Mouse (Mus musculus) lung, adult 2 months (tissue): ENCODE results near the gene Kdelc2. TPM values are rescaled to one million over a fixed set of nuclear protein-coding genes. Genes with fewer than 3 reads are reported as not detected.
A peak's percentile ranks its signal among the peaks of the same experiment; 100 is the strongest.

Experiments used
- DNase-seq: peaks from one replicate; pipeline ENCODE4 v3.0.0; 2022
- H3K4me1 ChIP-seq: fragments of 200-500 bp; 2 replicates; pipeline ENCODE4 v1.6.1; 2011; ENCODE audit warnings: low read length; ENCODE audit not compliant: control insufficient read depth, insufficient read depth
- H3K4me3 ChIP-seq: fragments of 200-500 bp; replicated peaks from 2 replicates; pipeline ENCODE3; 2011; ENCODE audit warnings: low read depth, mild to moderate bottlenecking, control low read depth, low read length; ENCODE audit errors: extremely low read depth
- CTCF ChIP-seq: fragments of 200-500 bp; IDR thresholded peaks from 2 replicates; pipeline ENCODE4 v1.5.1; 2011; ENCODE audit warnings: mild to moderate bottlenecking, low read length, control low read depth; ENCODE audit not compliant: insufficient read depth
- POLR2A ChIP-seq: fragments of 200-500 bp; IDR thresholded peaks from 2 replicates; pipeline ENCODE4 v1.6.1; 2011; ENCODE audit warnings: low read depth, mild to moderate bottlenecking, control low read depth, low read length, borderline replicate concordance; ENCODE audit errors: extremely low read depth
- WGBS: fragments of 180-500 bp; shearing (Covaris S2); methylation state at CpG from one replicate; pipeline ENCODE4 v1.1.7; 2018; 5-methylcytosine and 5-hydroxymethylcytosine counted together
- polyA plus RNA-seq: library from polyadenylated mRNA; depleted of rRNA; stranded (reverse); fragments of >200 nt; gene quantifications from 2 replicates; pipeline ENCODE4 v1.2.3, GENCODE M21; 2012; rRNA removed

The Kdelc2 gene
- 11.5 and 14.2 TPM in 2 replicates for polyA plus RNA-seq

DNA sequence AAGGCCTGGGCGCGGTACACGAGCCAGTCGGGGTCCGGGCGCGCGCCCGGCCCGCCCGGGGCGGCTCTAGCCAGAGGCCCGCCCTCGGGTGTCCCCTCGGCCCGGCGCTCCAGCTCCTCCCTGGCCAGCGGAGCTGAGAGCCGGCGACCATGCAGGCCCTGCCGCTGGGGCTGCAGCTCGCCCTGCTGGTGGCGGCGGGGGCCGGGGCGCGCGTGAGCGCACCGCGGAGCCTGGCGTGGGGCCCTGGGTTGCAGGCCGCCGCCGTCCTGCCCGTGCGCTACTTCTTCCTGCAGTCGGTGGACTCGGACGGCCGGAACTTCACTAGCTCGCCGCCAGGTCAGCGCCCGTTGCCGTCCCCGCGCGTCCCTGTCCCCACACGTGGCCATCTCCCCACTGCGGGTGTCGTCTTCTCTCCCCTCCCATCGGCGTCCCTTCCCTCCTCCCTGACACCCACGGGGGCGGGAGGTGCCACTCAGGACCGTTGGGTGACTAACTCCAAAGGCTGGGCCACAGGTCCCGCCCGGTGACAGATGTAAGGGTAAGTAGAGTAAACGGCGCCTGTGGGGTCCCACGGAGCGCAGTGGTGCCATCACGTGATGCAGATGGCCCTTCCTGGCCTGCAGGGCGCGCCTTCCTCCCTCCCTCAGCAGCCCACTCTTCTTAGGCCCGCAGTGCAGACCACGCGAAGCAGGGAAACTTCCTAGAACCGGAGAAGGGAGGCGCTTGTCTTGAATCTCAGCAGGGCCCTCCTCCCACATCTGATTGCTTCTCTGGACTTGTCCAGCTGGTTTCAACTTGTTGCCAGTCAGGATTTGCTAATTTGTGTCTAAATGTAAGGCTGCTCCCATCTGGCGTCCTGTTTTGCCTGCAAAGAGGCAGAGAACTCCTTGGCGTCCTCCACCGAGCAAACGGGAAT, at the start of gene Kdelc2:
Kdelc2 (plus strand) TSS at position 75 of the 916 bp plus-strand sequence.
- under 1% methylated on average over 75 of the region's 75 CpGs for WGBS

DNA sequence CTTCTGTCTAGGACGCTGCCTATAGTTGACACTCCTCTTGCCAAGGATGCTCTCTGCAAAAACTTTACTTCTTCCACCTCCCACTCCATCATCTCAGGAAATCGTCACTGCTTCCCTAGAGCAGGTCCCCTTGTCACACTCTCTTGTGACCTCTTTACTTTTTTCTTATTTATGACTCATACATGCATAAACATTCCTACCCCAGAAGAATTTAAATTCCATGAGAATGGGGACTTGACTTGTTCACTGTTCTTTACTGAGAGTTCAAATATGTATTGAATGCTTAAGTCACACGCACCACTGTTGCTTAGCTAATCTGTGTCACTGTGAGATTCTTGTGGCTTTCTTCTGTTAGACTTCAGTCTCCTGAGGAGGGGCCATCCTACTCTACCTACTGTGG, 48.7 kb upstream of the Kdelc2 start:
- TF ChIP-seq CTCF, result no peak
- no peak for TF ChIP-seq POLR2A
- no peak overlapping the region for H3K4me3 ChIP-seq
- no peaks in the 10 kb centered on the region; the same call in 1 of the 2 replicates for H3K4me1 ChIP-seq
- no peak for DNase-seq
- WGBS, result 59% methylated on average over 3 of the region's 3 CpGs

More for the DNA sequence above, at the start of gene Kdelc2:
- TF ChIP-seq POLR2A (peak; percentile 79; the same call in 1 of the 2 replicates), CTCF (no peak)
- DNase-seq, result peak; percentile 80
- no peaks in the 10 kb centered on the region for H3K4me1 ChIP-seq
- H3K4me3 ChIP-seq, result peak within 1 kb of the TSS; percentile 82

DNA sequence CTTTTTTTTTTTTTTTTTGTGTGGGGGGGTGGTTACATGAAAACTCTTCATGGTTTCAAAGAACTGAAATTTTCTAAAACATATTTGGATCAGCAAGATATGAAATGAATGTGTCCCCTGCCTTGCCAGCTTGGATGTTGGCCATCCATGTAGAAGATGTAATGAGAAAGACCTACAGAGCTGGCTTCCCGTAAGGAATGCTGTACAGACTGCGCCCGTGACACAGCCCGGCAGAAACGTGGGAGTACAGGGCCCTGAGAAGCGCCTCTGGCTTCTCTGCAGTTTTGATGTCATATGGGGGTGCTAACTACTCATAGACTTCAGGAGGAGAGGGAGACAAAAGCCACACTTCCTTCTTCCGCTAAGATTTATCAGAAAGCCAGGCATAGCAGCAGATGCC, 44.2 kb upstream of the Kdelc2 start:
- TF ChIP-seq CTCF (no peak), POLR2A (no peak)
- DNase-seq, result no peak
- no peak overlapping the region for H3K4me3 ChIP-seq
- 74% methylated on average over 7 of the region's 7 CpGs for WGBS
- H3K4me1 ChIP-seq, result peaks cover 4% of the 10 kb centered on the region

DNA sequence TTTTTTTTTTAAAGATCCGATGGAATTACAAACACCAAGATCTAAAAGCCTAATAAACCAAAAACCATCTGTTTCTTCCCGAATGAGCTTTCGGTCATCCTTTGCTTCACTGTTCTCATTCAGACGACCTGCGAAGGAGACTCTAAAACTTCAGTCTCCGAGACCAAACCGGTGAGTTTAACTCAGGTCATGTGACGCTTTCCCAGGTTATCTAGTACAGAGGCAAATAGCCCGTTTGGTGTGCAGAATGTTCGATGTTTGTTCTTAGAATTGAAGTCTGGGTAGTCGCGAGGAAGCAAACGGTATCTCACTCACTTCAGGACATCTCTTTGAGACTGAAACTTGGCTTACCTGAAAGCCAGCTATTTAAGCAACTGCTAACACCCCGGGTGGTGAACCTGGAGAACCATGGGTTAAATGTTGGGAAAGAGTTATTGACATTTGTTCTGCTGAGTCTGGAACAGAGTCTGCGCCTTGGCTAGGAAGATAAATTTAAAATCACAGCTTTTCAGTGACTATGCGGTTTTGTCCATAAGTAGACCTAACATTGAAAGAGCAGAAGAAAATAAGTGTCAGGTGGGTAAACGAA, 43.4 kb upstream of the Kdelc2 start:
- TF ChIP-seq CTCF (no peak), POLR2A (no peak)
- Histone ChIP-seq H3K4me1 (peaks cover 4% of the 10 kb centered on the region), H3K4me3 (peak overlapping the region; percentile 40)
- no peak for DNase-seq
- 31% methylated on average over 17 of the region's 17 CpGs for WGBS

DNA sequence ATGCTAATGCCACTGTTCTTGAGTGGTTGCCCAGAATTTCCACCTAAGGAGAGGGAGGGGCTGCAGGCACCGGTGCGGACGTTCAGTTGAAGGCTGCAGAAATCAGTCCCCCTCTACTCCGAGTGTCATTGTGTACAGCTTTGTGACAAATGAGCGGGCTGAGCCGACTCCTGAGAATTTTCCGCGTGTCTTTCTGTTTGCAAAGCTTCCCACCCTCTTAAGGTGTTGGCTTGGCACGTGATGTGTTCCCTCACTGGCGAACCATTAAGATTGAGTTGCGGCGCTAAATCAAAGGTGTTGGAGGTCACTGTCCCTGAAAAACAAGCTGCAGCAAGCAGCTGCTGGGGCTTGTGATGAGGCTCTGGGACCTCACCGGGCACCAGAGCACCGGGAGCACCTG, 42.9 kb upstream of the Kdelc2 start:
- DNase-seq, result peak; percentile 70
- WGBS, result under 1% methylated on average over 14 of the region's 14 CpGs
- H3K4me1 ChIP-seq, result peaks cover 4% of the 10 kb centered on the region
- H3K4me3 ChIP-seq, result peak overlapping the region; percentile 40
- TF ChIP-seq POLR2A (peak; percentile 24; the same call in 1 of the 2 replicates), CTCF (no peak)

DNA sequence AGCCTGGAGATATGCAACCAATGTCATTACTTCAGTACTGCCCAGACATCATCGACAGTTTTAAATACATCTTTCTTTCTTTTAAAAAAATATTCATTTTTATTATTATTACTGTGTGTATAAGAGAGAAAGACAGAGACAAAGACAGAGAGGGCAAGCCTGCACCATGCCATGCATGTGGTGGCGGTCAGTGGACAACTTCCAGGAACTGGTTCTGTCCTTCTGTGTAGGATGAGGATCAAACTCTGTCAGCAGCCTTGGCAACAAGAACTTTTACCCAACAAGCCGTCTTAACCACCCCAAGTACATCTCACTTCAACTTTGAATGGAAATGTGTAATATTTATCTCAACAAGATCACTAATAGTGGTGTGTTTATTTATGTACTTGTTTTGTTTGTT, 41.8 kb upstream of the Kdelc2 start:
- no peak for DNase-seq

DNA sequence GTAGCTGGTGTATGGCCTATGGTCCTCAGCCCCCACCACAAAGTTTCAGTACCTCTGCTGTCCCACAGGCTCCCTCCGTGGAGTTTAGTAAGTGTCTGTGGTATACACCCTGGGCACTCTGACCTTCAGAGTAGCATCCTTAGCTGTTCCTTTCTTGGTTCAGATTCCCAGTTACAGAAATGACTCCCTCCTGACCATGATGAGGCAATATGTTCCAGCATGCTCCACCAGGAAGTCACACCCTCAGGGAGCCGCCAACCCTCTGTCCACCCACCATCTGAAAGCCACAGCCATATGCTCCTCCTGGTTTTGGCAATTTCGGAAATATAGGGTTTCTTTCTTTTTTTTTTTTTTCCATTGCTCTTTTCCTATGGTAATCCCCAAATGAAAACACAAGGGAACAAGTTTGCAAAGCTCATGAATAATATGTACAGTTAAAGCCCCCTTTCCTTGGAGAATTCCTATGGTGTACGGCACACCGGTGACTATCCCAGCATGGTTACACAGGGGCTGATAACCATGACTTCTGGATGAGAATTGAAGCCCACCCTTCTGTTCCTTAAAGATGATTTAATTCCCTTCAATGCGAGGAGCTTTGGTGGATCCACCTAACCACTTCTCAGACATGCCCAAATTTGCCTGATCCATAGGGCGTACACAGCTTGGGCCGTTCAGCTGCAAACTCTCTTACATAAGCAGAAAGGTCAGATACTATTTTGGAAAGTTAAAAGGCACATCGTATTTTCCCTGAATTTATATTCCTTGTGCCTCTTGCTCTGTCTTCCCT, 39.0 kb upstream of the Kdelc2 start:
- no peak for TF ChIP-seq POLR2A
- no peak for TF ChIP-seq CTCF
- WGBS, result 76% methylated on average over 9 of the region's 9 CpGs
- DNase-seq, result no peak
- Histone ChIP-seq H3K4me3 (no peak overlapping the region), H3K4me1 (peaks cover 4% of the 10 kb centered on the region)

More for the DNA sequence above, 41.8 kb upstream of the Kdelc2 start:
- TF ChIP-seq CTCF (no peak), POLR2A (no peak)
- WGBS, result 52% methylated on average over 3 of the region's 3 CpGs
- Histone ChIP-seq H3K4me1 (peaks cover 4% of the 10 kb centered on the region; the same call in 1 of the 2 replicates), H3K4me3 (peak overlapping the region; percentile 65)

DNA sequence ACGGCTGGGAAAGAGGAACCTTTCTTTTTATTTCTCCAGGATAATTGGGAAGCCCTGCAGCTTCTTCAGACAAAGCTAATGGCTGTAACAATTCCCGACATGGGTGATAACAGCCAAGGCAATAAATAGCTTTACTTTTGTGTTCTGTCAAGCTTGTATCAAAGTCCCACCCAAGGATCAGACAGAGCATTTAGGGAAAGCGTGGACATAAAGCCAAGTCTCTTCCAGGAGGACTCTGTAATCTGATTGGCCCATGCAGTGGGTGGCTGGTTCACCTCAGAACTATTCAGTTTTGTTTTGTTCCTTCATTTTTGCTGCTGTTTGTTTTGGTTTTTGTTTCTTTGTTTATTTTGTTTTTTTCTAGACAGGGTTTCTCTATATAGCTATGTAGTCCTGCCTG, 38.1 kb upstream of the Kdelc2 start:
- TF ChIP-seq CTCF, result no peak
- no peak for TF ChIP-seq POLR2A
- H3K4me1 ChIP-seq, result peaks cover 4% of the 10 kb centered on the region
- 63% methylated on average over 3 of the region's 3 CpGs for WGBS
- DNase-seq, result no peak
- no peak overlapping the region for H3K4me3 ChIP-seq

DNA sequence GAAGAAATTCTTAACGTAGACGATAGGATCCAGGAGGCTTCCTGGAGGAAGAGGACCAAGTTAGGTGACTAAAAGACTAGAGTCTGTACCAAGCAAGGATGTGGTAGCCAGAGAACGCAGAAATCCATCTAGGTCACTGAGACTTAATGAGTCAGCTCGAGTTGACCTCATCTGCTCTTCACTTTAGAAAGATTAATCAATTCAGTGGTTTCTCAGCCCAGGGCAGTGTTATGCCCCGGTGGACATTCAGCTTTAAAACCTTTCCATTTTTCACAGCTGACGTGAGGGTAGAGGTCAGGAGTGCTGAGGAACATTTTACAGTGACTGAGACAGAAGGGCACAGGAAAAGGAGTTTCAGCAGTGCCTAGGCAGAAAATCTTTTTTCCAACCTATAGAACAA, 37.4 kb upstream of the Kdelc2 start:
- TF ChIP-seq CTCF (no peak), POLR2A (no peak)
- WGBS, result 62% methylated on average over 6 of the region's 6 CpGs
- no peak for DNase-seq
- Histone ChIP-seq H3K4me1 (peaks cover 4% of the 10 kb centered on the region), H3K4me3 (no peak overlapping the region)
